Mouse (Mus musculus) liver, embryonic 14.5 days (tissue): ENCODE measurements around the gene Coro1a.

ENCODE experiments used
- CTCF ChIP-seq: IDR thresholded peaks from 2 replicates; pipeline ENCODE4 v1.5.1; 2016; ENCODE audit warnings: antibody characterized with exemption, low read depth, control low read depth
- EP300 ChIP-seq: IDR thresholded peaks from 2 replicates; pipeline ENCODE4 v1.6.1; 2016; ENCODE audit warnings: antibody characterized with exemption, low read depth

- no peak for TF ChIP-seq CTCF
- TF ChIP-seq EP300, result no peak
Measured at GRCm38 (mm10) chr7:126693781-126694180, 13.8 kb downstream of the Coro1a start.
